Mouse (Mus musculus) forebrain, embryonic 15.5 days (tissue): ENCODE data around the gene Apba2. TPM values are rescaled to one million over a fixed set of nuclear protein-coding genes. Genes with fewer than 3 reads are reported as not detected.
A peak's percentile ranks its signal among the peaks of the same experiment; 100 is the strongest.

Experiments used
- ATAC-seq: fragments of 200-750 bp; cut with Nextera tagmentation; replicated peaks from 2 replicates; pipeline ENCODE4 v1.8.0; 2017; ENCODE audit warnings: mild to moderate bottlenecking, moderate TSS enrichment, moderate library complexity
- H3K27ac ChIP-seq: fragments of 300-500 bp; sonication (generic); replicated peaks from 2 replicates; pipeline ENCODE4 v1.5.1; 2015; ENCODE audit warnings: mild to moderate bottlenecking, inconsistent platforms
- H3K27me3 ChIP-seq: fragments of 300-500 bp; sonication (generic); 2 replicates; pipeline ENCODE4 v1.6.1; 2015; ENCODE audit warnings: inconsistent platforms
- H3K36me3 ChIP-seq: fragments of 300-500 bp; sonication (generic); 2 replicates; pipeline ENCODE4 v1.6.1; 2015; ENCODE audit warnings: mild to moderate bottlenecking, inconsistent platforms
- H3K4me1 ChIP-seq: fragments of 300-500 bp; sonication (generic); 2 replicates; pipeline ENCODE4 v1.6.1; 2015; ENCODE audit warnings: inconsistent platforms
- H3K4me2 ChIP-seq: fragments of 300-500 bp; sonication (generic); replicated peaks from 2 replicates; pipeline ENCODE4 v1.6.1; 2015; ENCODE audit warnings: mild to moderate bottlenecking, inconsistent platforms
- H3K4me3 ChIP-seq: fragments of 300-500 bp; sonication (generic); 2 replicates; pipeline ENCODE4 v1.5.1; 2015; ENCODE audit warnings: mild to moderate bottlenecking, inconsistent platforms
- H3K9ac ChIP-seq: fragments of 300-500 bp; sonication (generic); replicated peaks from 2 replicates; pipeline ENCODE4 v1.6.1; 2015; ENCODE audit warnings: mild to moderate bottlenecking, inconsistent platforms
- H3K9me3 ChIP-seq: fragments of 300-500 bp; sonication (generic); 2 replicates; pipeline ENCODE4 v1.6.1; 2016; ENCODE audit warnings: inconsistent platforms
- WGBS: fragments of 180-500 bp; shearing (Covaris S2); methylation state at CpG from one replicate; pipeline ENCODE4 v1.1.7; 2015; ENCODE audit warnings: mixed read lengths; 5-methylcytosine and 5-hydroxymethylcytosine counted together
- polyA plus RNA-seq: library from polyadenylated mRNA; unstranded; fragments of >200 nt; fragmentation: Nextera tagmentation; extraction: Ambion mirVana; gene quantifications from 2 replicates; pipeline ENCODE4 v1.2.1, GENCODE M21; 2015

The Apba2 gene
- polyA plus RNA-seq, 1 experiment from 2014 or later, result 159 TPM

- no peak overlapping the region for H3K4me2 ChIP-seq
- 63% methylated on average over 16 of the region's 16 CpGs for WGBS
- no peak overlapping the region for H3K9ac ChIP-seq
- peak overlapping the region; percentile 58 for H3K27ac ChIP-seq
- peak; percentile 65 for ATAC-seq
- H3K27me3 ChIP-seq, result no peaks in the 10 kb centered on the region
- no peak overlapping the region for H3K4me3 ChIP-seq
- peaks cover 5% of the 10 kb centered on the region; the same call in 1 of the 2 replicates for H3K4me1 ChIP-seq
- no peaks in the 10 kb centered on the region for H3K36me3 ChIP-seq
- no peaks in the 10 kb centered on the region for H3K9me3 ChIP-seq
These were observed 72.6 kb downstream of the Apba2 start for GRCm38 (mm10) chr7:64574144-64574543.

- Histone ChIP-seq H3K36me3 (no peaks in the 10 kb centered on the region), H3K4me3 (no peak overlapping the region), H3K4me2 (no peak overlapping the region), H3K27me3 (no peaks in the 10 kb centered on the region), H3K9ac (no peak overlapping the region), H3K27ac (0 out of 2 replicates have a peak overlapping the region, but pooled peaks have one; percentile 3), H3K4me1 (peaks cover 24% of the 10 kb centered on the region), H3K9me3 (no peaks in the 10 kb centered on the region)
- WGBS, result 47% methylated on average over 1 of the region's 1 CpGs
- no peak for ATAC-seq
These were observed 75.0 kb downstream of the Apba2 start for GRCm38 (mm10) chr7:64576519-64576951.

GRCm38 (mm10) chr7:64578176-64578575 is 76.7 kb downstream of the Apba2 start:
- WGBS, result 95% methylated on average over 6 of the region's 6 CpGs
- no peak for ATAC-seq
- H3K36me3 ChIP-seq, result no peaks in the 10 kb centered on the region
- no peak overlapping the region for H3K4me3 ChIP-seq
- H3K9ac ChIP-seq, result no peak overlapping the region
- no peaks in the 10 kb centered on the region for H3K27me3 ChIP-seq
- no peaks in the 10 kb centered on the region for H3K9me3 ChIP-seq
- H3K27ac ChIP-seq, result no peak overlapping the region
- peaks cover 29% of the 10 kb centered on the region for H3K4me1 ChIP-seq
- no peak overlapping the region for H3K4me2 ChIP-seq

GRCm38 (mm10) chr7:64579887-64580286 is 78.4 kb downstream of the Apba2 start:
- Histone ChIP-seq H3K4me3 (no peak overlapping the region), H3K36me3 (no peaks in the 10 kb centered on the region), H3K9me3 (no peaks in the 10 kb centered on the region), H3K27ac (peak overlapping the region; percentile 63), H3K4me2 (no peak overlapping the region), H3K9ac (no peak overlapping the region), H3K27me3 (no peaks in the 10 kb centered on the region), H3K4me1 (peaks cover 24% of the 10 kb centered on the region)
- peak; percentile 39 for ATAC-seq
- WGBS, result 6% methylated on average over 4 of the region's 4 CpGs

GRCm38 (mm10) chr7:64580293-64580692 is 78.8 kb downstream of the Apba2 start:
- H3K4me1 ChIP-seq, result peaks cover 24% of the 10 kb centered on the region
- H3K27me3 ChIP-seq, result no peaks in the 10 kb centered on the region
- H3K4me3 ChIP-seq, result no peak overlapping the region
- peak overlapping the region; percentile 63 for H3K27ac ChIP-seq
- H3K9ac ChIP-seq, result no peak overlapping the region
- WGBS, result 31% methylated on average over 4 of the region's 4 CpGs
- no peak overlapping the region for H3K4me2 ChIP-seq
- no peaks in the 10 kb centered on the region for H3K36me3 ChIP-seq
- ATAC-seq, result 0 out of 2 replicates have a peak, but pooled peaks have one; percentile 26
- no peaks in the 10 kb centered on the region for H3K9me3 ChIP-seq

GRCm38 (mm10) chr7:64582358-64582757 is 80.9 kb downstream of the Apba2 start:
- 52% methylated on average over 8 of the region's 8 CpGs for WGBS
- no peaks in the 10 kb centered on the region for H3K36me3 ChIP-seq
- H3K9ac ChIP-seq, result no peak overlapping the region
- no peaks in the 10 kb centered on the region for H3K27me3 ChIP-seq
- H3K27ac ChIP-seq, result no peak overlapping the region
- H3K4me2 ChIP-seq, result no peak overlapping the region
- H3K4me3 ChIP-seq, result no peak overlapping the region
- no peaks in the 10 kb centered on the region for H3K9me3 ChIP-seq
- ATAC-seq, result no peak
- H3K4me1 ChIP-seq, result peaks cover 24% of the 10 kb centered on the region

GRCm38 (mm10) chr7:64583670-64584121 is 82.2 kb downstream of the Apba2 start:
- H3K4me2 ChIP-seq, result no peak overlapping the region
- ATAC-seq, result no peak
- no peak overlapping the region for H3K9ac ChIP-seq
- H3K9me3 ChIP-seq, result no peaks in the 10 kb centered on the region
- peaks cover 29% of the 10 kb centered on the region for H3K4me1 ChIP-seq
- no peaks in the 10 kb centered on the region for H3K27me3 ChIP-seq
- no peak overlapping the region for H3K27ac ChIP-seq
- no peak overlapping the region for H3K4me3 ChIP-seq
- WGBS, result 78% methylated on average over 6 of the region's 6 CpGs
- no peaks in the 10 kb centered on the region for H3K36me3 ChIP-seq

- H3K27ac ChIP-seq, result no peak overlapping the region
- H3K4me1 ChIP-seq, result peaks cover 15% of the 10 kb centered on the region
- no peaks in the 10 kb centered on the region for H3K9me3 ChIP-seq
- H3K9ac ChIP-seq, result no peak overlapping the region
- no peak overlapping the region for H3K4me3 ChIP-seq
- no peaks in the 10 kb centered on the region for H3K27me3 ChIP-seq
- H3K36me3 ChIP-seq, result no peaks in the 10 kb centered on the region
- ATAC-seq, result no peak
- H3K4me2 ChIP-seq, result no peak overlapping the region
- 95% methylated on average over 4 of the region's 4 CpGs for WGBS
These were observed 84.6 kb downstream of the Apba2 start for GRCm38 (mm10) chr7:64586133-64586532.

- Histone ChIP-seq H3K4me3 (no peak overlapping the region), H3K9ac (no peak overlapping the region), H3K27ac (no peak overlapping the region), H3K27me3 (no peaks in the 10 kb centered on the region), H3K4me2 (no peak overlapping the region), H3K9me3 (peaks cover 4% of the 10 kb centered on the region; the same call in 1 of the 2 replicates), H3K4me1 (peaks cover 14% of the 10 kb centered on the region), H3K36me3 (no peaks in the 10 kb centered on the region)
- 91% methylated on average over 3 of the region's 3 CpGs for WGBS
- no peak for ATAC-seq
These were observed 85.1 kb downstream of the Apba2 start for GRCm38 (mm10) chr7:64586571-64586970.

GRCm38 (mm10) chr7:64588636-64589389 is 87.3 kb downstream of the Apba2 start:
- Histone ChIP-seq H3K36me3 (no peaks in the 10 kb centered on the region), H3K4me1 (peaks cover 9% of the 10 kb centered on the region), H3K27ac (peak overlapping the region; percentile 16; the same call in 1 of the 2 replicates), H3K4me2 (no peak overlapping the region), H3K9me3 (peaks cover 4% of the 10 kb centered on the region; the same call in 1 of the 2 replicates), H3K4me3 (no peak overlapping the region), H3K27me3 (no peaks in the 10 kb centered on the region), H3K9ac (no peak overlapping the region)
- no peak for ATAC-seq
- WGBS, result 41% methylated on average over 11 of the region's 11 CpGs

GRCm38 (mm10) chr7:64595256-64595655 is 93.8 kb downstream of the Apba2 start:
- H3K9ac ChIP-seq, result no peak overlapping the region
- no peak overlapping the region for H3K27ac ChIP-seq
- H3K4me2 ChIP-seq, result no peak overlapping the region
- 0 out of 2 replicates have a peak, but pooled peaks cover 5% of the 10 kb centered on the region for H3K4me1 ChIP-seq
- H3K27me3 ChIP-seq, result no peaks in the 10 kb centered on the region
- peaks cover 4% of the 10 kb centered on the region; the same call in 1 of the 2 replicates for H3K9me3 ChIP-seq
- H3K4me3 ChIP-seq, result no peak overlapping the region
- H3K36me3 ChIP-seq, result no peaks in the 10 kb centered on the region
- 84% methylated on average over 6 of the region's 6 CpGs for WGBS
- ATAC-seq, result no peak

GRCm38 (mm10) chr7:64596652-64597051 is 95.1 kb downstream of the Apba2 start:
- WGBS, result 87% methylated on average over 9 of the region's 9 CpGs
- no peak overlapping the region for H3K27ac ChIP-seq
- H3K36me3 ChIP-seq, result no peaks in the 10 kb centered on the region
- no peak overlapping the region for H3K4me3 ChIP-seq
- H3K27me3 ChIP-seq, result no peaks in the 10 kb centered on the region
- ATAC-seq, result no peak
- no peaks in the 10 kb centered on the region for H3K9me3 ChIP-seq
- H3K4me2 ChIP-seq, result no peak overlapping the region
- H3K4me1 ChIP-seq, result 0 out of 2 replicates have a peak, but pooled peaks cover 5% of the 10 kb centered on the region
- H3K9ac ChIP-seq, result no peak overlapping the region
